Mouse (Mus musculus): ENCODE results near the gene Ccer1.

DNA sequence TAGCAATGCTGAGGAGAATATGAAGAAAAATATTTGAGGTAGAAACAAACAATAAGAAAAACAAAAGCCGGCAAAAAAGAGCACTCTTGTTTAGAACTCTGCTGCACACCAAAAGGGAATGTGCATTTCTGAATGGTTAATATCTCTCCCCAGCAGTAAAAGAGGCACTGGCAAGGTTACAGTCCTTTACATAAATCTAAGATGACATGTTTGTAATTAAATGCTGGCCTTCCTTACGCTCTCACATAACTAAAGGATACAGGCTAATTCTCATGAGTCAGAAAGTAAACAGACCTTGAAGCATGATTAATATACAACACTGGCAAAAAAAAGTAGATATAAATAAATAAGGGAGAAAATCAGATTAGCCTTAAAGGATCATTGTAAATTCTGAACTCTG lies 42.5 kb upstream of the Ccer1 start:
- TF ChIP-seq CTCF (IDR thresholded peaks at IDR 0.05; ENCODE audit: control insufficient read depth, insufficient read depth, insufficient read length): no peak
- no peak for TF ChIP-seq CEBPB (IDR thresholded peaks at IDR 0.05; ENCODE audit: low read depth)
- no peak for TF ChIP-seq MYOG (IDR thresholded peaks at IDR 0.05; ENCODE audit: control insufficient read depth, extremely low read depth, insufficient read length)
- TF ChIP-seq MAX (IDR thresholded peaks at IDR 0.05): no peak
- no peak for TF ChIP-seq FOSL1 (IDR thresholded peaks at IDR 0.05; ENCODE audit: insufficient read depth, low read length, poor library complexity, severe bottlenecking)

All from C2C12 (cell line).